In genomic region chr15:102670767-102671575, GRCm38 (mm10) we compare ENCODE assay signal across 7 mouse cellular contexts. TPM values are rescaled to one million over a fixed set of nuclear protein-coding genes. Genes with fewer than 3 reads are reported as not detected.
A peak's percentile ranks its signal among the peaks of the same experiment; 100 is the strongest.
DNase-seq lines count a peak whose midpoint lies in the region; ATAC-seq and TF ChIP-seq lines count a peak whose summit lies in the region.

No protein-coding gene starts in this region.

- no peaks in the 10 kb centered on the region for H3K9me3 ChIP-seq in embryonic facial prominence, embryonic 12.5 days
- H3K9me3 ChIP-seq in limb, embryonic 13.5 days, result no peaks in the 10 kb centered on the region
- H3K9me3 ChIP-seq in midbrain, embryonic 16.5 days (replicated peaks; ENCODE audit: control insufficient read depth, low read length, poor library complexity, severe bottlenecking), result no peaks in the 10 kb centered on the region

- H3K27me3 ChIP-seq in embryonic facial prominence, embryonic 12.5 days, result no peaks in the 10 kb centered on the region
- no peaks in the 10 kb centered on the region for H3K27me3 ChIP-seq in heart, adult 2 months (ENCODE audit: control insufficient read depth, insufficient read depth, low read length)
- no peaks in the 10 kb centered on the region for H3K27me3 ChIP-seq in limb, embryonic 13.5 days
- H3K27me3 ChIP-seq in midbrain, embryonic 16.5 days (ENCODE audit: control insufficient read depth, insufficient read depth, low read depth, low read length), result no peaks in the 10 kb centered on the region

- H3K27ac ChIP-seq in embryonic facial prominence, embryonic 12.5 days, result peak overlapping the region; percentile 100
- peak overlapping the region; percentile 99 for H3K27ac ChIP-seq in heart, adult 2 months
- H3K27ac ChIP-seq in limb, embryonic 13.5 days, result peak overlapping the region; percentile 100
- H3K27ac ChIP-seq in midbrain, embryonic 16.5 days (ENCODE audit: low read length), result peak overlapping the region; percentile 97

- peaks cover 22% of the 10 kb centered on the region for H3K4me1 ChIP-seq in embryonic facial prominence, embryonic 12.5 days
- peaks cover 3% of the 10 kb centered on the region for H3K4me1 ChIP-seq in heart, adult 2 months (ENCODE audit: control insufficient read depth, insufficient read depth, low read length)
- peaks cover 39% of the 10 kb centered on the region for H3K4me1 ChIP-seq in limb, embryonic 13.5 days
- peaks cover 35% of the 10 kb centered on the region for H3K4me1 ChIP-seq in midbrain, embryonic 16.5 days (ENCODE audit: control insufficient read depth, insufficient read depth, low read length)

- DNase-seq in adrenal gland, postnatal 25 days, result peak; percentile 97
- DNase-seq in heart, adult 2 months, result peak; percentile 96 to 97
- DNase-seq in kidney, adult 8-10 months, result peak; percentile 98
- peak; percentile 95 to 96 for DNase-seq in spleen, postnatal 10 days (ENCODE audit: low spot score in 2 of 2)

- H3K4me3 ChIP-seq in embryonic facial prominence, embryonic 12.5 days, result peak overlapping the region; percentile 60
- peak overlapping the region; percentile 98 for H3K4me3 ChIP-seq in heart, adult 2 months
- H3K4me3 ChIP-seq in limb, embryonic 13.5 days, result peak overlapping the region; percentile 75
- H3K4me3 ChIP-seq in midbrain, embryonic 16.5 days (ENCODE audit: low read depth, low read length), result peak overlapping the region; percentile 67

- peak; percentile 92 for TF ChIP-seq CTCF in heart, adult 2 months (IDR thresholded peaks at IDR 0.05)

- peaks cover 5% of the 10 kb centered on the region for H3K79me2 ChIP-seq in heart, adult 2 months (replicated peaks; ENCODE audit: control insufficient read depth, insufficient read depth, low read length)

- TF ChIP-seq POLR2A in heart, adult 2 months (IDR thresholded peaks at IDR 0.05; ENCODE audit: insufficient read depth, low read depth, low read length), result peak; percentile 85

- intact Hi-C loops in heart, adult 2 months (cut with DNase I), result loop anchor here (2.0 to 10.0 kb wide), 3 partner anchors 46 to 596 kb away; partner anchors contain the start of genes Atf7, Eif4b and Gm28047

- peak; percentile 91 for ATAC-seq in embryonic facial prominence, embryonic 12.5 days (ENCODE audit: insufficient number of reproducible peaks, insufficient read depth, low FRiP score, low TSS enrichment)
- peak; percentile 91 for ATAC-seq in limb, embryonic 13.5 days (ENCODE audit: low FRiP score, low read depth)
- ATAC-seq in midbrain, embryonic 16.5 days, result peak; percentile 92

- H3K36me3 ChIP-seq in embryonic facial prominence, embryonic 12.5 days, result peaks cover 19% of the 10 kb centered on the region
- H3K36me3 ChIP-seq in heart, adult 2 months (ENCODE audit: control insufficient read depth, insufficient read depth, low read length), result no peaks in the 10 kb centered on the region; the same call in 1 of the 2 replicates
- H3K36me3 ChIP-seq in limb, embryonic 13.5 days, result peaks cover 28% of the 10 kb centered on the region
- H3K36me3 ChIP-seq in midbrain, embryonic 16.5 days (ENCODE audit: control insufficient read depth, insufficient read depth, low read length), result peaks cover 5% of the 10 kb centered on the region; the same call in 1 of the 2 replicates

- peak; percentile 97 for TF ChIP-seq EP300 in heart, adult 2 months (IDR thresholded peaks at IDR 0.05; ENCODE audit: insufficient read depth, low read depth, low read length)

- H3K4me2 ChIP-seq in embryonic facial prominence, embryonic 12.5 days (replicated peaks), result peak overlapping the region; percentile 76
- H3K4me2 ChIP-seq in limb, embryonic 13.5 days (replicated peaks), result peak overlapping the region; percentile 74
- peak overlapping the region; percentile 75 for H3K4me2 ChIP-seq in midbrain, embryonic 16.5 days (ENCODE audit: low read length)

- peak overlapping the region; percentile 81 for H3K9ac ChIP-seq in embryonic facial prominence, embryonic 12.5 days
- peak overlapping the region; percentile 99 for H3K9ac ChIP-seq in heart, adult 2 months (ENCODE audit: low read depth, low read length)
- peak overlapping the region; percentile 95 for H3K9ac ChIP-seq in limb, embryonic 13.5 days
- H3K9ac ChIP-seq in midbrain, embryonic 16.5 days (ENCODE audit: low read depth, low read length), result peak overlapping the region; percentile 92

- WGBS in embryonic facial prominence, embryonic 12.5 days, result under 1% methylated on average over 53 of the region's 53 CpGs
- under 1% methylated on average over 53 of the region's 53 CpGs for whole genome bisulfite sequencing in heart, adult 2 months
- under 1% methylated on average over 42 of the region's 53 CpGs for WGBS in limb, embryonic 13.5 days
- under 1% methylated on average over 52 of the region's 53 CpGs for WGBS in midbrain, embryonic 16.5 days

RNA-seq across cellular contexts. Expression of gene Atp5g2, which starts 1.2 kb away (rescaled TPM):
- 13.8 and 32.0 TPM in 2 replicates for total RNA-seq in adrenal gland, postnatal 25 days (2021)
- 61.0 and 68.1 TPM in 2 replicates for polyA plus RNA-seq in embryonic facial prominence, embryonic 12.5 days (2016; fragmentation: Nextera tagmentation; extraction: Ambion mirVana)
- total RNA-seq in heart, adult 2 months (2021), result 10 to 100 TPM; 30.6 to 33.5 TPM
- 417 and 578 TPM in 2 replicates for polyA plus RNA-seq in heart, adult 2 months (2012; rRNA removed)
- 54.7 and 65.5 TPM in 2 replicates for polyA plus RNA-seq in limb, embryonic 13.5 days (2015; fragmentation: Nextera tagmentation; extraction: Ambion mirVana)
- polyA plus RNA-seq in midbrain, embryonic 16.5 days (2015; fragmentation: Nextera tagmentation; extraction: Ambion mirVana), result 46.9 and 49.8 TPM in 2 replicates

RNA-seq across cellular contexts. Expression of gene Atf7, which starts 45.7 kb away (rescaled TPM):
- 78.0 and 81.1 TPM in 2 replicates for total RNA-seq in adrenal gland, postnatal 25 days (2021)
- 33.7 and 34.2 TPM in 2 replicates for polyA plus RNA-seq in embryonic facial prominence, embryonic 12.5 days (2016; fragmentation: Nextera tagmentation; extraction: Ambion mirVana)
- total RNA-seq in heart, adult 2 months (2021), result 10 to 100 TPM; 49.9 TPM
- polyA plus RNA-seq in heart, adult 2 months (2012; rRNA removed), result 77.6 and 122 TPM in 2 replicates
- 47.2 and 51.0 TPM in 2 replicates for polyA plus RNA-seq in limb, embryonic 13.5 days (2015; fragmentation: Nextera tagmentation; extraction: Ambion mirVana)
- polyA plus RNA-seq in midbrain, embryonic 16.5 days (2015; fragmentation: Nextera tagmentation; extraction: Ambion mirVana), result 16.0 TPM in 2 replicates

RNA-seq across cellular contexts. Expression of gene Gm28047, which starts 46.1 kb away (rescaled TPM):
- total RNA-seq in adrenal gland, postnatal 25 days (2021), result 2.2 TPM in 1 of 2 replicates, not detected in the other
- polyA plus RNA-seq in embryonic facial prominence, embryonic 12.5 days (2016; fragmentation: Nextera tagmentation; extraction: Ambion mirVana), result not detected in 2 replicates
- total RNA-seq in heart, adult 2 months (2021), result 1 to 10 TPM in 1 of 2 experiments, under 1 TPM in 1; 0.36 to 1.3 TPM
- polyA plus RNA-seq in heart, adult 2 months (2012; rRNA removed), result not detected in 2 replicates
- polyA plus RNA-seq in limb, embryonic 13.5 days (2015; fragmentation: Nextera tagmentation; extraction: Ambion mirVana), result not detected in 2 replicates
- not detected in 2 replicates for polyA plus RNA-seq in midbrain, embryonic 16.5 days (2015; fragmentation: Nextera tagmentation; extraction: Ambion mirVana)

RNA-seq across cellular contexts. Expression of gene Calcoco1, which starts 51.0 kb away (rescaled TPM):
- total RNA-seq in adrenal gland, postnatal 25 days (2021), result 105 and 147 TPM in 2 replicates
- polyA plus RNA-seq in embryonic facial prominence, embryonic 12.5 days (2016; fragmentation: Nextera tagmentation; extraction: Ambion mirVana), result 46.4 and 50.2 TPM in 2 replicates
- 100 to 1,000 TPM in 1 of 2 experiments, 10 to 100 TPM in 1; 98.0 to 124 TPM for total RNA-seq in heart, adult 2 months (2021)
- polyA plus RNA-seq in heart, adult 2 months (2012; rRNA removed), result 108 and 133 TPM in 2 replicates
- polyA plus RNA-seq in limb, embryonic 13.5 days (2015; fragmentation: Nextera tagmentation; extraction: Ambion mirVana), result 57.7 and 58.3 TPM in 2 replicates
- polyA plus RNA-seq in midbrain, embryonic 16.5 days (2015; fragmentation: Nextera tagmentation; extraction: Ambion mirVana), result 38.3 and 38.7 TPM in 2 replicates

Comparison
In these comparisons a context has a peak if more than half of its experiments do, and no peak if none do; other contexts are left out.
1. Peak in every context shown above with its lines: DNase-seq, ATAC-seq, H3K4me3 ChIP-seq and H3K27ac ChIP-seq.